Mouse (Mus musculus) ES-E14 (cell line): ENCODE measurements around the gene Pakap. TPM values are rescaled to one million over a fixed set of nuclear protein-coding genes. Genes with fewer than 3 reads are reported as not detected.

Experiments used
- DNase-seq: peaks from one replicate; pipeline ENCODE4 v3.0.0-alpha.2; 2013; ENCODE audit warnings: low read depth, low spot score
- H3K27ac ChIP-seq: 2 replicates; pipeline ENCODE4 v1.5.1; 2012; ENCODE audit warnings: low read depth, mild to moderate bottlenecking, low read length, moderate library complexity, mixed read lengths; ENCODE audit not compliant: poor library complexity, insufficient read depth, severe bottlenecking
- H3K36me3 ChIP-seq: 2 replicates; pipeline ENCODE4 v1.6.1; 2012; ENCODE audit warnings: mild to moderate bottlenecking, low read length, moderate library complexity, mixed read lengths; ENCODE audit not compliant: control insufficient read depth, poor library complexity, insufficient read depth, severe bottlenecking
- H3K4me1 ChIP-seq, 2 experiments: fragments of 150-350 bp in 1 of 2; sonication (generic) in 1 of 2; 2 replicates each; pipeline ENCODE4 v1.6.1; 2012; ENCODE audit warnings: low read length in 2 of 2, mild to moderate bottlenecking in 1 of 2, mixed read lengths in 1 of 2; ENCODE audit not compliant: control insufficient read depth in 2 of 2, insufficient read depth in 2 of 2, poor library complexity in 1 of 2
- H3K4me3 ChIP-seq, 2 experiments: fragments of 150-350 bp in 1 of 2; sonication (generic) in 1 of 2; 2 replicates each; pipeline ENCODE4 v1.5.1; 2012; ENCODE audit warnings: low read length in 2 of 2, low read depth in 1 of 2, mild to moderate bottlenecking in 1 of 2, mixed read lengths in 1 of 2; ENCODE audit not compliant: insufficient read depth in 1 of 2, poor library complexity in 1 of 2, severe bottlenecking in 1 of 2
- H3K9ac ChIP-seq: 2 replicates; pipeline ENCODE4 v1.6.1; 2012; ENCODE audit warnings: low read depth, mild to moderate bottlenecking, low read length, mixed read lengths; ENCODE audit not compliant: poor library complexity, insufficient read depth, severe bottlenecking
- H3K9me3 ChIP-seq: fragments of 150-350 bp; sonication (generic); 2 replicates; pipeline ENCODE4 v1.6.1; 2012; ENCODE audit warnings: low read depth, mild to moderate bottlenecking, low read length; ENCODE audit not compliant: control insufficient read depth, insufficient read depth
- CHD2 ChIP-seq: IDR thresholded peaks from 2 replicates; pipeline ENCODE4 v1.6.1; 2014; ENCODE audit warnings: mild to moderate bottlenecking, low read depth, low read length, inconsistent platforms
- HCFC1 ChIP-seq: IDR thresholded peaks from 2 replicates; pipeline ENCODE4 v1.6.1; 2012; ENCODE audit warnings: low read length, inconsistent platforms, borderline replicate concordance; ENCODE audit not compliant: insufficient read depth
- MAFK ChIP-seq: IDR thresholded peaks from 2 replicates; pipeline ENCODE4 v1.6.1; 2014; ENCODE audit warnings: mild to moderate bottlenecking, low read depth, low read length, inconsistent platforms; ENCODE audit not compliant: insufficient read depth
- ZC3H11A ChIP-seq: IDR thresholded peaks from 2 replicates; pipeline ENCODE4 v1.6.1; 2012; ENCODE audit warnings: low read depth, mild to moderate bottlenecking, inconsistent platforms, low read length, borderline replicate concordance
- ZNF384 ChIP-seq: IDR thresholded peaks from 2 replicates; pipeline ENCODE4 v1.6.1; 2012; ENCODE audit warnings: low read depth, low read length, inconsistent platforms
- in situ Hi-C, 2 experiments: fragments of 600-800 bp; cut with MboI; formaldehyde crosslinking; loops; one replicate each; pipeline ENCODE4 v1.15.1; 2025; ENCODE audit warnings: low sequenced_read_pairs in 2 of 2, inconsistent platforms in 1 of 2; ENCODE audit not compliant: unreplicated experiment in 2 of 2
- total RNA-seq: library from RNA; depleted of rRNA; stranded (reverse); fragments of 300-350 nt; gene quantifications from 2 replicates; pipeline ENCODE4 v1.2.3, GENCODE M21; 2012

Pakap gene
- total RNA-seq, 1 experiment, result 5.8 TPM

GRCm38 (mm10) chr4:57716735-57717134, 148.8 kb downstream of the Pakap start:
- TF ChIP-seq HCFC1 (no peak), ZC3H11A (no peak), MAFK (no peak), ZNF384 (no peak), CHD2 (no peak)
- no peaks in the 10 kb centered on the region for H3K36me3 ChIP-seq
- H3K27ac ChIP-seq, result no peak overlapping the region
- in situ Hi-C loops, result no loop called here
- no peaks in the 10 kb centered on the region for H3K9me3 ChIP-seq
- no peak overlapping the region for H3K9ac ChIP-seq
- H3K4me1 ChIP-seq, result peaks cover 0 to 4% of the 10 kb centered on the region in 2 experiments; a peak in 1 of 4 replicates
- H3K4me3 ChIP-seq, result no peak overlapping the region
- DNase-seq, result no peak

- DNase-seq, result no peak
- Histone ChIP-seq H3K9me3 (no peaks in the 10 kb centered on the region), H3K4me1 (peaks cover 0 to 4% of the 10 kb centered on the region in 2 experiments; a peak in 1 of 4 replicates), H3K4me3 (no peak within 1 kb of the TSS), H3K36me3 (no peaks in the 10 kb centered on the region), H3K9ac (no peak within 1 kb of the TSS), H3K27ac (no peak within 1 kb of the TSS)
- TF ChIP-seq ZC3H11A (no peak), MAFK (no peak), CHD2 (no peak), HCFC1 (no peak), ZNF384 (no peak)
- in situ Hi-C loops, result no loop called here
These were observed 149.4 kb downstream of the Pakap start, which contains the start of gene Akap2 for GRCm38 (mm10) chr4:57717354-57717753. Gene Akap2, plus strand, starts transcription at chr4:57717657.

- Histone ChIP-seq H3K4me3 (no peak overlapping the region), H3K4me1 (peaks cover 0 to 4% of the 10 kb centered on the region in 2 experiments; a peak in 1 of 4 replicates), H3K36me3 (no peaks in the 10 kb centered on the region), H3K27ac (no peak overlapping the region), H3K9me3 (no peaks in the 10 kb centered on the region), H3K9ac (no peak overlapping the region)
- no peak for TF ChIP-seq CHD2
- TF ChIP-seq HCFC1, result no peak
- TF ChIP-seq ZC3H11A, result peak; percentile 52; the same call in 1 of the 2 replicates
- TF ChIP-seq ZNF384, result no peak
- no peak for TF ChIP-seq MAFK
- DNase-seq, result no peak
- in situ Hi-C loops, result no loop called here
These were observed 151.4 kb downstream of the Pakap start for GRCm38 (mm10) chr4:57719370-57719769.

- DNase-seq, result no peak
- Histone ChIP-seq H3K4me1 (peaks cover 0 to 4% of the 10 kb centered on the region in 2 experiments; a peak in 1 of 4 replicates), H3K27ac (no peak overlapping the region), H3K9me3 (no peaks in the 10 kb centered on the region), H3K36me3 (no peaks in the 10 kb centered on the region), H3K4me3 (no peak overlapping the region), H3K9ac (no peak overlapping the region)
- in situ Hi-C loops, result no loop called here
- TF ChIP-seq MAFK, result no peak
- TF ChIP-seq CHD2, result no peak
- no peak for TF ChIP-seq ZC3H11A
- TF ChIP-seq ZNF384, result no peak
- no peak for TF ChIP-seq HCFC1
These were observed 152.9 kb downstream of the Pakap start for GRCm38 (mm10) chr4:57720869-57721361.

- Histone ChIP-seq H3K9me3 (no peaks in the 10 kb centered on the region), H3K36me3 (no peaks in the 10 kb centered on the region), H3K9ac (no peak overlapping the region), H3K4me1 (peaks cover 0 to 4% of the 10 kb centered on the region in 2 experiments; a peak in 1 of 4 replicates), H3K4me3 (no peak overlapping the region), H3K27ac (no peak overlapping the region)
- TF ChIP-seq HCFC1, result no peak
- no peak for TF ChIP-seq ZNF384
- in situ Hi-C loops, result no loop called here
- no peak for DNase-seq
These were observed 154.3 kb downstream of the Pakap start for GRCm38 (mm10) chr4:57722296-57722695.
